Mouse (Mus musculus) right cerebral cortex, postnatal 25 days (tissue): ENCODE results near the gene Ncoa7.
A peak's percentile ranks its signal among the peaks of the same experiment; 100 is the strongest.

Source experiments
- DNase-seq: peaks from one replicate; pipeline ENCODE4 v3.0.0; 2022

Ncoa7 gene

GRCm38 (mm10) chr10:30802681-30803586, at the start of gene Ncoa7:
TSS of gene Ncoa7 (minus strand) at chr10:30803326.
- peak; percentile 87 for DNase-seq

- DNase-seq, result no peak
Observed at GRCm38 (mm10) chr10:30845101-30845825, 42.1 kb upstream of the Ncoa7 start.

- DNase-seq, result peak; percentile 8
Observed at GRCm38 (mm10) chr10:30844191-30845010, 41.3 kb upstream of the Ncoa7 start.

GRCm38 (mm10) chr10:30843438-30844190, 40.5 kb upstream of the Ncoa7 start:
- DNase-seq, result peak; percentile 47

GRCm38 (mm10) chr10:30842643-30843437, 39.7 kb upstream of the Ncoa7 start, which contains the start of gene Hey2:
TSS of gene Hey2 (minus strand) at chr10:30842801.
- DNase-seq, result peak; percentile 98

- DNase-seq, result no peak
Observed at GRCm38 (mm10) chr10:30842228-30842627, 39.1 kb upstream of the Ncoa7 start.

GRCm38 (mm10) chr10:30840824-30841223, 37.7 kb upstream of the Ncoa7 start:
- no peak for DNase-seq

GRCm38 (mm10) chr10:30838188-30838587, 35.1 kb upstream of the Ncoa7 start:
- DNase-seq, result no peak

GRCm38 (mm10) chr10:30825049-30825448, 21.9 kb upstream of the Ncoa7 start:
- DNase-seq, result no peak

GRCm38 (mm10) chr10:30810967-30811293, 7.8 kb upstream of the Ncoa7 start:
- DNase-seq, result peak; percentile 75

- no peak for DNase-seq
Observed at GRCm38 (mm10) chr10:30810247-30810966, 7.3 kb upstream of the Ncoa7 start.

GRCm38 (mm10) chr10:30803587-30804253, 594 bp upstream of the Ncoa7 start:
- no peak for DNase-seq

GRCm38 (mm10) chr10:30802033-30802432, 1.1 kb downstream of the Ncoa7 start:
- DNase-seq, result no peak

GRCm38 (mm10) chr10:30799713-30800450, 3.2 kb downstream of the Ncoa7 start:
- no peak for DNase-seq

GRCm38 (mm10) chr10:30796469-30797261, 6.5 kb downstream of the Ncoa7 start:
- no peak for DNase-seq

GRCm38 (mm10) chr10:30791016-30791415, 12.1 kb downstream of the Ncoa7 start:
- DNase-seq, result no peak

GRCm38 (mm10) chr10:30789521-30789920, 13.6 kb downstream of the Ncoa7 start:
- no peak for DNase-seq

GRCm38 (mm10) chr10:30788340-30788721, 14.8 kb downstream of the Ncoa7 start:
- no peak for DNase-seq
